Mouse (Mus musculus): ENCODE measurements at regions not wholly inside any gene's neighbourhood (a gene's known extent, or its start where the extent isn't known, plus 50 kb on each side); places are given as distances from the start of the nearest gene placed in this dataset.

GRCm38 (mm10) chr2:169311356-169311755 is 276.2 kb downstream of the Gm11011 start:
- TF ChIP-seq CTCF (IDR thresholded peaks at IDR 0.05; ENCODE audit: low read depth) (no peak), EP300 (optimal IDR thresholded peaks at IDR 0.05) (no peak)

All from stomach, postnatal 0 days (tissue).